8 mouse cellular contexts compared by ENCODE assay signal in genomic region chr12:16185431-16185923, GRCm38 (mm10).
A peak's percentile ranks its signal among the peaks of the same experiment; 100 is the strongest.
DNase-seq lines count a peak whose midpoint lies in the region; ATAC-seq and TF ChIP-seq lines count a peak whose summit lies in the region.

No protein-coding gene starts in this region.

- no peaks in the 10 kb centered on the region for H3K36me3 ChIP-seq in heart, postnatal 0 days (replicated peaks; ENCODE audit: control insufficient read depth, insufficient read depth, low read length)
- no peaks in the 10 kb centered on the region for H3K36me3 ChIP-seq in liver, embryonic 15.5 days (replicated peaks)

- H3K27me3 ChIP-seq in heart, postnatal 0 days (ENCODE audit: control insufficient read depth, insufficient read depth, low read length), result no peaks in the 10 kb centered on the region
- H3K27me3 ChIP-seq in liver, embryonic 15.5 days, result no peaks in the 10 kb centered on the region

- WGBS in heart, postnatal 0 days, result 2% methylated on average over 14 of the region's 14 CpGs
- WGBS in liver, embryonic 15.5 days (ENCODE audit: insufficient replicate concordance), result 7% methylated on average over 14 of the region's 14 CpGs

- H3K9me3 ChIP-seq in heart, postnatal 0 days (replicated peaks; ENCODE audit: control insufficient read depth, low read length), result no peaks in the 10 kb centered on the region
- no peaks in the 10 kb centered on the region for H3K9me3 ChIP-seq in liver, embryonic 15.5 days (replicated peaks)

- peak; percentile 85 for TF ChIP-seq EP300 in heart, postnatal 0 days (IDR thresholded peaks at IDR 0.05; ENCODE audit: low read depth)

- DNase-seq in CD8-positive naive resting alpha-beta T cell, adult 2 months (ENCODE audit: low read depth in 2 of 2, low spot score in 2 of 2), result peak; percentile 25 to 40
- DNase-seq in c-Kit-positive CD71-positive TER-119-negative erythroid progenitor cells, embryonic 14.5 days (ENCODE audit: low read depth), result peak; percentile 66
- peak; percentile 91 for DNase-seq in heart, postnatal 0 days (ENCODE audit: low spot score)
- DNase-seq in spleen, postnatal 36 days (ENCODE audit: low spot score in 2 of 2), result peak; percentile 63
- DNase-seq in urinary bladder, postnatal 25 days (ENCODE audit: low spot score), result no peak
- DNase-seq in MN1 (ENCODE audit: low spot score), result no peak
- no peak for DNase-seq in left cerebral cortex, postnatal 10 days (ENCODE audit: extremely low spot score in 1 of 2, low spot score in 2 of 2)

- H3K4me1 ChIP-seq in heart, postnatal 0 days (ENCODE audit: control insufficient read depth, insufficient read depth), result peaks cover 28% of the 10 kb centered on the region
- peaks cover 11% of the 10 kb centered on the region; the same call in 1 of the 2 replicates for H3K4me1 ChIP-seq in liver, embryonic 15.5 days (replicated peaks)

- intact Hi-C loops in left cerebral cortex, postnatal 10 days (cut with DNase I), result no loop called here

- peak overlapping the region; percentile 11; the same call in 1 of the 2 replicates for H3K4me3 ChIP-seq in heart, postnatal 0 days (ENCODE audit: low read depth, low read length)
- no peak overlapping the region for H3K4me3 ChIP-seq in liver, embryonic 15.5 days (replicated peaks)

- peak; percentile 87 for ATAC-seq in heart, postnatal 0 days (ENCODE audit: insufficient read depth, low read depth)
- ATAC-seq in liver, embryonic 15.5 days (ENCODE audit: insufficient read depth), result peak; percentile 63; the same call in 1 of the 2 replicates

- no peak overlapping the region for H3K9ac ChIP-seq in heart, postnatal 0 days (replicated peaks; ENCODE audit: low read depth, low read length)
- no peak overlapping the region for H3K9ac ChIP-seq in liver, embryonic 15.5 days

- H3K27ac ChIP-seq in heart, postnatal 0 days (ENCODE audit: low read depth), result peak overlapping the region; percentile 77
- no peak overlapping the region for H3K27ac ChIP-seq in liver, embryonic 15.5 days (replicated peaks)

- H3K4me2 ChIP-seq in heart, postnatal 0 days (ENCODE audit: low read depth, low read length), result peak overlapping the region; percentile 45
- peak overlapping the region; percentile 41 for H3K4me2 ChIP-seq in liver, embryonic 15.5 days

- no peak for TF ChIP-seq CTCF in heart, postnatal 0 days (IDR thresholded peaks at IDR 0.05; ENCODE audit: low read depth)

Comparison
In these comparisons a context has a peak if more than half of its experiments do, and no peak if none do; other contexts are left out.
1. DNase-seq: peak in CD8-positive naive resting alpha-beta T cell, adult 2 months (2 of 2), c-Kit-positive CD71-positive TER-119-negative erythroid progenitor cells, embryonic 14.5 days (single experiment), heart, postnatal 0 days (single experiment) and spleen, postnatal 36 days (2 of 2); none in urinary bladder, postnatal 25 days (single experiment), MN1 (single experiment) and left cerebral cortex, postnatal 10 days (0 of 2).